Mouse (Mus musculus) heart, embryonic 14.5 days (tissue): Measurements from ENCODE around the gene Hnrnpa3. TPM values are rescaled to one million over a fixed set of nuclear protein-coding genes. Genes with fewer than 3 reads are reported as not detected.

Source experiments
- ATAC-seq: fragments of 200-750 bp; cut with Nextera tagmentation; 2 replicates; pipeline ENCODE4 v1.8.0; 2017; ENCODE audit warnings: low read depth, moderate TSS enrichment; ENCODE audit not compliant: insufficient number of reproducible peaks, insufficient read depth, low FRiP score
- H3K27ac ChIP-seq, 2 experiments: fragments of 200-500 bp in 1 of 2; fragments of 300-500 bp in 1 of 2; sonication (generic) in 1 of 2; replicated peaks in 1 of 2; 2 replicates each; pipeline ENCODE4 v1.5.1; 2012 to 2014; ENCODE audit warnings: low read depth in 2 of 2, low read length in 2 of 2, control low read depth in 1 of 2, mild to moderate bottlenecking in 1 of 2, mixed read lengths in 1 of 2; ENCODE audit not compliant: control insufficient read depth in 1 of 2, insufficient read depth in 1 of 2
- H3K27me3 ChIP-seq: fragments of 300-500 bp; sonication (generic); 2 replicates; pipeline ENCODE4 v1.6.1; 2014; ENCODE audit warnings: mild to moderate bottlenecking, low read length, control low read depth; ENCODE audit not compliant: control insufficient read depth, insufficient read depth
- H3K36me3 ChIP-seq: fragments of 300-500 bp; sonication (generic); 2 replicates; pipeline ENCODE4 v1.6.1; 2014; ENCODE audit warnings: mild to moderate bottlenecking, control low read depth, low read length, mixed read lengths; ENCODE audit not compliant: control insufficient read depth, insufficient read depth
- H3K4me1 ChIP-seq, 2 experiments: fragments of 200-500 bp in 1 of 2; fragments of 300-500 bp in 1 of 2; sonication (generic) in 1 of 2; 2 replicates each; pipeline ENCODE4 v1.6.1; 2012 to 2014; ENCODE audit warnings: low read length in 2 of 2, control low read depth in 1 of 2, mixed read lengths in 1 of 2; ENCODE audit not compliant: control insufficient read depth in 2 of 2, insufficient read depth in 2 of 2
- H3K4me2 ChIP-seq: fragments of 300-500 bp; sonication (generic); 2 replicates; pipeline ENCODE4 v1.6.1; 2014; ENCODE audit warnings: mild to moderate bottlenecking, low read length
- H3K4me3 ChIP-seq, 2 experiments: fragments of 200-500 bp in 1 of 2; fragments of 300-500 bp in 1 of 2; sonication (generic) in 1 of 2; 2 replicates each; pipeline ENCODE4 v1.5.1; 2012 to 2014; ENCODE audit warnings: low read length in 2 of 2, mild to moderate bottlenecking in 2 of 2, control low read depth in 1 of 2, low read depth in 1 of 2, moderate library complexity in 1 of 2; ENCODE audit not compliant: control insufficient read depth in 1 of 2, insufficient read depth in 1 of 2
- H3K9ac ChIP-seq: fragments of 300-500 bp; sonication (generic); 2 replicates; pipeline ENCODE4 v1.6.1; 2014; ENCODE audit warnings: mild to moderate bottlenecking, low read length
- H3K9me3 ChIP-seq: fragments of 300-500 bp; sonication (generic); 2 replicates; pipeline ENCODE4 v1.6.1; 2016; ENCODE audit warnings: low read length, control low read depth; ENCODE audit not compliant: control insufficient read depth
- WGBS: fragments of 180-500 bp; shearing (Covaris S2); extraction: QIAGEN DNeasy Blood & Tissue Kit; methylation state at CpG from one replicate; pipeline ENCODE4 v1.1.7; 2014; 5-methylcytosine and 5-hydroxymethylcytosine counted together
- polyA plus RNA-seq: library from polyadenylated mRNA; unstranded; fragments of >200 nt; fragmentation: Nextera tagmentation; extraction: Ambion mirVana; gene quantifications from 2 replicates; pipeline ENCODE4 v1.2.1, GENCODE M21; 2014

Gene Hnrnpa3
- polyA plus RNA-seq, 1 experiment from 2014 or later, result 121 TPM

DNA sequence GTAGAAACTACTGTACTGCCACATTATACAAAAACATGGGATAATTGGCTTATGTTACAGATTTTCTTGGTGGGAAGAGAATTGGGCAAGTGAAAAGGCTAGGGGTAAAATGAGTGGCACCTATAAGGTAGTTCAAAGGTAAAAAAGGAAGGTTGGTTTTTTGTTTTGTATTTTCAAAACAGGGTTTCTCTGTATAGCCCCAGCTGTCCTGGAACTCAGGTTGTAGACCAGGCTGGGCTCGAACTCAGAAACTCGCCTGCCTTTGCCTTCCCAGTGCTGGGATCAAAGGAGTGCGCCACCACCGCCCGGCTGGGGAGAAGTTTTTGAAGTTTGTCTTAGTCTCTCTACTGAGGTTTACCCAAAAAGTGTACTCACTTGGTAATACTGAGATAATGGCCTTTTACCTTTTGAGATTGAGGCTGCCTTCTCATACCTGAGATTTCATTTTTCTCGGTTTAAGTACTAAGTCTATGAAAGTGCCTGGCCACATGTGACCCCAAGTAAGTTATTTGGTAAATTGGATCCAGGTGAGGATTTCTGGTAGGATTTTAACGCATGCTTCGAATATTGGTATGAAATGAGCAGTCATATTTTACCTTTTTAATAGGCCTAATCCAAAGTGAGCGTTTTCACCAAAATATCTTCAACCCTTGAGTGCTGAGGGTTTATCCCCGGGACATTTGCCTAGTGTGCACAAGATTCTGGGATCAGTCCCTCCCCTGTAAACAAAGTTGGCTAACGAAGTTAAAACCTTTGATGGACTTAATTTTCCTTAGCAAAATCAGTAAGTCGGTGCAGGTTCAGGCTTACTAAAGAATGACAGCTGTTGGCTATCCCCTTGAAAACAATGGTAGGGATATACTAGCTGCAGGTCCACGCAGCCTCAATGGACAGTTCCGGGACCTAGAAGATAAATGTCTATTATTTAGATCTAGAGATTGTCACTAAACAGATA lies 10.7 kb downstream of the Hnrnpa3 start:
- Histone ChIP-seq H3K4me3 (no peak overlapping the region), H3K27ac (no peak overlapping the region), H3K4me1 (no peaks in the 10 kb centered on the region), H3K4me2 (no peak overlapping the region), H3K9ac (no peak overlapping the region), H3K9me3 (no peaks in the 10 kb centered on the region), H3K27me3 (no peaks in the 10 kb centered on the region), H3K36me3 (peaks cover 19% of the 10 kb centered on the region)
- ATAC-seq, result no peak
- WGBS, result 48% methylated on average over 14 of the region's 14 CpGs

DNA sequence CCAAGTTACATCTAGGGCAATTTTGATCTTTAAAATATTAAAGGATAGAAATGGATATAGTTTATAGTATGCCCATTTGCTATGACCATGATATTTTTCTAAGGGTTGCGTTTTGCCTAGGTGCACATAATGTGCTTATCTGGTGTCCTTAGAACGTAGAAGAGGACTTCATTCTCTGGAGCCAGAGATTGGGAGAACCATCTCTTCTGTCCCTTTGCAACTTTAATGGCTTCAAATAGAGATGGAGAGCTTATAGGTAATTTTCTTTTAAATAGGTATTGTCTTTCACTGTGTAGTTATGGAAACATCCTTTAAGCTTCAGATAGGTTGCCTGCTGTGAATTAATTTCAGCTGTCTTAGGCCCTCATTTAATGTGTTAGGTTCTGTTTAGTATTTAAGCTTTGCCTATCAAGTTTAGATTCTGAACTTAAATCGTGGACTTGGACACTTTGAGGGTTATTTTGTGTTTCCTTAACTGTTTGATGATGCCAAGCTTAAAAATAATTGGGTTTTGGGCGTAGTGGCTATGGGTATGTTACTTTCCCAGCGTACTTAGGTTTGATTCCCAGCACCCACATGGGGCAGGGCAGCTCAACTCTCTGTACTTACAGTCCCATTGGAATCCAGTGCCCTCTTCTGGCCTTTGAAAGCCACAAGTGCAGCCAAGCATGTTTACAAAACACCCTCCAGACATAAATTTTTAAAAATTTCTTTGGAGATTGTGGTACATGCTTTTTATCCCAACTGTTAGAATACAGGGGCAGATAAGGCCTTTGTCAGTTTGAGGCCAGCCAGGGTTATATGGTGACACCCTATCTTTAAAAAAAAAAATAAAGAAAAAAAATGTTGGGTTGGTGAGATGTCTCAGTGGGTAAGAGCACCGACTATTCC lies 11.6 kb downstream of the Hnrnpa3 start:
- 78% methylated on average over 6 of the region's 6 CpGs for WGBS
- no peak overlapping the region for H3K4me3 ChIP-seq
- no peaks in the 10 kb centered on the region for H3K4me1 ChIP-seq
- no peak for ATAC-seq
- no peaks in the 10 kb centered on the region for H3K9me3 ChIP-seq
- H3K36me3 ChIP-seq, result peaks cover 21% of the 10 kb centered on the region
- no peak overlapping the region for H3K4me2 ChIP-seq
- H3K27ac ChIP-seq, result no peak overlapping the region
- no peaks in the 10 kb centered on the region for H3K27me3 ChIP-seq
- no peak overlapping the region for H3K9ac ChIP-seq

DNA sequence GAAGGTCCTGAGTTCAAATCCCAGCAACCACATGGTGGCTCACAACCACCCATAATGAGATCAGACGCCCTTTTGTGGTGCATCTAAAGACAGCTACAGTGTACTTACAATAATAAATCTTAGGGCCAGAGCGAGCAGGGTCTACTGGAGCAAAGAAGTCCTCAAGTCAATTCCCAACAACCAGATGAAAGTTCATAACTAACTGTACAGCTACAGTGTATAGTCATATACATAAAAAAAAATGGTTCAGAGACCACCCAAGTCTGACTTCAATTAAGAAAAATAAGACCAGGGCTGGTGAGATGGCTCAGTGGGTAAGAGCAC lies 12.2 kb downstream of the Hnrnpa3 start:
- Histone ChIP-seq H3K9ac (no peak overlapping the region), H3K4me3 (no peak overlapping the region), H3K4me1 (peaks cover 0 to 6% of the 10 kb centered on the region in 2 experiments; a peak in 2 of 4 replicates), H3K4me2 (no peak overlapping the region), H3K9me3 (no peaks in the 10 kb centered on the region), H3K27ac (no peak overlapping the region), H3K27me3 (no peaks in the 10 kb centered on the region), H3K36me3 (peaks cover 24% of the 10 kb centered on the region)
- no peak for ATAC-seq
- WGBS, result 87% methylated on average over 2 of the region's 2 CpGs

DNA sequence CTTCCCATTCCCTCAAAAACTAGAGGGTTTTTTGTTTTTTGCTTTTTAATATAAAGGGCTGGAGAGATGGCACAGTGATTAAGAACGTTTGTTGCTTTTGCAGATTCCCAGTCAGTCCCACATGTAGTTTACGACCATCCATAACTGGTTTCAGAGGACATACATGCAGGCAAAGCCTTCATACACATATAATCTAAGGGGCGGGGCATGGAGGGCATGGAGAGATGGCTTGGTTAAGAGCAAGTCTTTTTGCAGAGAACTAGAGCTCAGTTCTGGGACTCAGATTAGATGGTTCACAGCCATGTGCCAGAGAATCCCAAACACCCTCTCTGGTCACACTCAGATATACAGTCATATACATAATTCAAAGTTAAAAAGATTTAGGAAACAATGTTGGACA lies 13.5 kb downstream of the Hnrnpa3 start:
- H3K9ac ChIP-seq, result no peak overlapping the region
- H3K27ac ChIP-seq, result no peak overlapping the region
- no peak overlapping the region for H3K4me3 ChIP-seq
- H3K36me3 ChIP-seq, result peaks cover 34% of the 10 kb centered on the region
- 70% methylated on average over 3 of the region's 3 CpGs for WGBS
- H3K9me3 ChIP-seq, result no peaks in the 10 kb centered on the region
- no peak overlapping the region for H3K4me2 ChIP-seq
- H3K4me1 ChIP-seq, result peaks cover 3 to 12% of the 10 kb centered on the region in 2 experiments; a peak in 3 of 4 replicates
- no peaks in the 10 kb centered on the region for H3K27me3 ChIP-seq
- ATAC-seq, result no peak

DNA sequence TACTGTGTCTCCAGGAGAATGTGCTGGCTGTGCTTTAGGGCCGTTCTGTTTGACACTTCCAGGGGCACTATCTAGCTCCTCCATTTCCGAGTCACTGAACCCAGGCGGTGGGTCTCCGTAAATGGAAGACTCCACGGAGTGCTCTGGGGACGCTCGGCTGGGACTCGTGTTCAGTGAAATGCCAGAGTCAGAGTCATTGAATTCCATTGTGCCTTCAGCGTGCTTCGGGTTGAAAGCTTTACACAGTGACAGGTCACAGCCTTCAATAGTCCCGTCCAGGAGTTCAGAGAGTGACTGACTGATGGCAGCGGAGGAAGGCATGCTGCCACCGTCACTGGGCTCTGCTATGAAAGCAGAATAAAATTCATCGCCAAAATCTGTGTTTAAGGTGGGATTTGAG lies 17.5 kb downstream of the Hnrnpa3 start:
- H3K9ac ChIP-seq, result 0 out of 2 replicates have a peak overlapping the region, but pooled peaks have one; percentile 39
- H3K27ac ChIP-seq, result peak overlapping the region; percentile 54 to 74
- no peaks in the 10 kb centered on the region for H3K9me3 ChIP-seq
- 40% methylated on average over 14 of the region's 14 CpGs for WGBS
- ATAC-seq, result peak; percentile 61
- peaks cover 47% of the 10 kb centered on the region for H3K36me3 ChIP-seq
- H3K4me2 ChIP-seq, result peak overlapping the region; percentile 6
- H3K4me1 ChIP-seq, result peaks cover 8 to 20% of the 10 kb centered on the region in 2 experiments
- no peak overlapping the region for H3K4me3 ChIP-seq
- H3K27me3 ChIP-seq, result no peaks in the 10 kb centered on the region

DNA sequence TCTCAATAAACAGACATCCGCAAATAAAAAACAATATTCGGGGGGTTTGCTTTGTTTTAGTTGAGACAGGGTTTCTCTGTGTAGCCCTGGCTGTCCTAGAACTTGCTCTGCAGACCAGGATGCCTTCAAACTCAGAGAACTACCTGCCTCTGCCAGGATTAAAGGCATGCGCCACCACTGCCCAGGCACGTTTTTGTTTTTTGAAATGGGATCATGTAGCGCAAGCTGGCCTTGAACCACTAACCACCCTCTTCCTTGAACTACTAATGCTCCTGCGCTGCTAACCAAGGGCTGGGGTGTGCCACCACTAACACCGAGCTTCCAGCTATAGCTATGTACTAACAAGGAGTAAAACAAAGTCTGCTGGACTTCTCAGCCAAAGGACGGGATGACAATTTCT lies 20.9 kb downstream of the Hnrnpa3 start:
- 96% methylated on average over 8 of the region's 8 CpGs for WGBS
- peaks cover 18 to 48% of the 10 kb centered on the region in 2 experiments for H3K4me1 ChIP-seq
- no peak for ATAC-seq

DNA sequence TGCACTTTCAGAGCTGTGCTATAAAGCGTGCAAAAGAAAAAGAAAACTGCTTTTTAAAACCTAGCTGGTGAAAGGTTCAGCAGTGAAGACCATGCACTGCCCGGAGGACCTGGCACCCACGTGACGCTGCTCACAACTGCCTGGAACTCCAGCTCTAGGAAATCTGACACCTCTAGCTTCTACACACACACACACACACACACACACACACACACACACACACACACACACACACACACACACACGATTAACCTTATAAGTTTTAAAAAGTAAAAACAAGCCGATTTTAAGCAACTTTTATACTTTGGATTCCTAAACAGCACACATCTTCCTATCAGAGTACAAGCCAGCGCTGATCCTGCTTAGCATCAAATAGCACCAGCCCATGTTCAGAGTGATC lies 22.4 kb downstream of the Hnrnpa3 start:
- Histone ChIP-seq H3K4me1 (peaks cover 23 to 54% of the 10 kb centered on the region in 2 experiments), H3K9me3 (no peaks in the 10 kb centered on the region), H3K4me2 (peak overlapping the region; percentile 17), H3K27me3 (no peaks in the 10 kb centered on the region), H3K36me3 (peaks cover 28% of the 10 kb centered on the region), H3K27ac (peak overlapping the region; percentile 73 to 89), H3K9ac (no peak overlapping the region), H3K4me3 (no peak overlapping the region)
- no peak for ATAC-seq
- WGBS, result 21% methylated on average over 7 of the region's 7 CpGs

More for the DNA sequence above, 20.9 kb downstream of the Hnrnpa3 start:
- Histone ChIP-seq H3K36me3 (peaks cover 40% of the 10 kb centered on the region), H3K27ac (no peak overlapping the region), H3K9me3 (no peaks in the 10 kb centered on the region), H3K4me3 (no peak overlapping the region), H3K27me3 (no peaks in the 10 kb centered on the region), H3K4me2 (no peak overlapping the region), H3K9ac (no peak overlapping the region)
